Mouse (Mus musculus) neural tube, embryonic 14.5 days (tissue): ENCODE results near the gene Zfp420. TPM values are rescaled to one million over a fixed set of nuclear protein-coding genes. Genes with fewer than 3 reads are reported as not detected.
A peak's percentile ranks its signal among the peaks of the same experiment; 100 is the strongest.

Experiments
- ATAC-seq: fragments of 200-750 bp; cut with Nextera tagmentation; 2 replicates; pipeline ENCODE4 v1.8.0; 2017; ENCODE audit warnings: low read depth, mild to moderate bottlenecking, moderate TSS enrichment, moderate library complexity
- H3K27ac ChIP-seq: fragments of 300-500 bp; sonication (generic); 2 replicates; pipeline ENCODE4 v1.5.1; 2014; ENCODE audit warnings: low read depth, mild to moderate bottlenecking, control low read depth, low read length, moderate library complexity, mixed read lengths
- H3K27me3 ChIP-seq: fragments of 300-500 bp; sonication (generic); 2 replicates; pipeline ENCODE4 v1.6.1; 2014; ENCODE audit warnings: low read length; ENCODE audit not compliant: control insufficient read depth, insufficient read depth
- H3K36me3 ChIP-seq: fragments of 300-500 bp; sonication (generic); 2 replicates; pipeline ENCODE4 v1.6.1; 2014; ENCODE audit warnings: low read length, mixed read lengths; ENCODE audit not compliant: control insufficient read depth, insufficient read depth
- H3K4me1 ChIP-seq: fragments of 300-500 bp; sonication (generic); 2 replicates; pipeline ENCODE4 v1.6.1; 2014; ENCODE audit warnings: low read length; ENCODE audit not compliant: control insufficient read depth, insufficient read depth
- H3K4me2 ChIP-seq: fragments of 300-500 bp; sonication (generic); 2 replicates; pipeline ENCODE4 v1.6.1; 2014; ENCODE audit warnings: mild to moderate bottlenecking, low read depth, low read length, control low read depth
- H3K4me3 ChIP-seq: fragments of 300-500 bp; sonication (generic); 2 replicates; pipeline ENCODE4 v1.5.1; 2014; ENCODE audit warnings: low read depth, low read length, control low read depth, mixed read lengths
- H3K9ac ChIP-seq: fragments of 300-500 bp; sonication (generic); replicated peaks from 2 replicates; pipeline ENCODE4 v1.6.1; 2014; ENCODE audit warnings: low read depth, mild to moderate bottlenecking, control low read depth, low read length, mixed read lengths
- H3K9me3 ChIP-seq: fragments of 300-500 bp; sonication (generic); 2 replicates; pipeline ENCODE4 v1.6.1; 2016; ENCODE audit warnings: low read length; ENCODE audit not compliant: control insufficient read depth
- WGBS: fragments of 180-500 bp; shearing (Covaris S2); extraction: QIAGEN DNeasy Blood & Tissue Kit; methylation state at CpG from one replicate; pipeline ENCODE4 v1.1.7; 2014; 5-methylcytosine and 5-hydroxymethylcytosine counted together
- polyA plus RNA-seq: library from polyadenylated mRNA; unstranded; fragments of >200 nt; fragmentation: Nextera tagmentation; extraction: Ambion mirVana; gene quantifications from 2 replicates; pipeline ENCODE4 v1.2.1, GENCODE M21; 2014

Zfp420 gene
- 24.2 and 28.3 TPM in 2 replicates for polyA plus RNA-seq

- Histone ChIP-seq H3K4me2 (peak within 1 kb of the TSS; percentile 72), H3K27me3 (no peaks in the 10 kb centered on the region), H3K4me3 (peak within 1 kb of the TSS; percentile 58), H3K4me1 (peaks cover 9% of the 10 kb centered on the region), H3K9ac (peak within 1 kb of the TSS; percentile 69), H3K9me3 (no peaks in the 10 kb centered on the region), H3K27ac (peak within 1 kb of the TSS; percentile 60; the same call in 1 of the 2 replicates), H3K36me3 (no peaks in the 10 kb centered on the region)
- peak; percentile 98 for ATAC-seq
- WGBS: 7% methylated on average over 32 of the region's 32 CpGs
These were observed at the start of gene Zfp420 for GRCm38 (mm10) chr7:29859532-29860517. Zfp420 (plus strand) TSS chr7:29859979.

- no peak overlapping the region for H3K27ac ChIP-seq
- peaks cover 19% of the 10 kb centered on the region for H3K4me1 ChIP-seq
- 91% methylated on average over 1 of the region's 1 CpGs for WGBS
- no peak overlapping the region for H3K4me2 ChIP-seq
- H3K9me3 ChIP-seq: no peaks in the 10 kb centered on the region
- H3K27me3 ChIP-seq: no peaks in the 10 kb centered on the region
- no peak for ATAC-seq
- no peak overlapping the region for H3K4me3 ChIP-seq
- H3K9ac ChIP-seq: no peak overlapping the region
- H3K36me3 ChIP-seq: no peaks in the 10 kb centered on the region
These were observed 47.5 kb upstream of the Zfp420 start for GRCm38 (mm10) chr7:29812244-29812643.

- Histone ChIP-seq H3K4me3 (peak overlapping the region; percentile 59), H3K36me3 (no peaks in the 10 kb centered on the region), H3K9ac (no peak overlapping the region), H3K4me2 (peak overlapping the region; percentile 63), H3K9me3 (no peaks in the 10 kb centered on the region), H3K4me1 (peaks cover 29% of the 10 kb centered on the region), H3K27ac (no peak overlapping the region), H3K27me3 (no peaks in the 10 kb centered on the region)
- ATAC-seq: no peak
- WGBS: 90% methylated on average over 2 of the region's 2 CpGs
These were observed 45.4 kb upstream of the Zfp420 start for GRCm38 (mm10) chr7:29814381-29814780.

- H3K9me3 ChIP-seq: no peaks in the 10 kb centered on the region
- WGBS: 3% methylated on average over 12 of the region's 12 CpGs
- H3K4me2 ChIP-seq: peak overlapping the region; percentile 63
- H3K27me3 ChIP-seq: no peaks in the 10 kb centered on the region
- H3K4me3 ChIP-seq: peak overlapping the region; percentile 59
- peak overlapping the region; percentile 89 for H3K27ac ChIP-seq
- peaks cover 31% of the 10 kb centered on the region for H3K4me1 ChIP-seq
- no peaks in the 10 kb centered on the region for H3K36me3 ChIP-seq
- peak; percentile 44 for ATAC-seq
- peak overlapping the region; percentile 58 for H3K9ac ChIP-seq
These were observed 44.6 kb upstream of the Zfp420 start for GRCm38 (mm10) chr7:29815061-29815784.

- ATAC-seq: peak; percentile 96
- Histone ChIP-seq H3K27me3 (no peaks in the 10 kb centered on the region), H3K4me2 (peak within 1 kb of the TSS; percentile 63), H3K9me3 (no peaks in the 10 kb centered on the region), H3K9ac (peak within 1 kb of the TSS; percentile 67), H3K27ac (peak within 1 kb of the TSS; percentile 89), H3K4me3 (peak within 1 kb of the TSS; percentile 59), H3K4me1 (peaks cover 31% of the 10 kb centered on the region), H3K36me3 (no peaks in the 10 kb centered on the region)
- WGBS: under 1% methylated on average over 26 of the region's 26 CpGs
These were observed 43.8 kb upstream of the Zfp420 start, which contains the start of gene Zfp790 for GRCm38 (mm10) chr7:29815910-29816429. Zfp790 (plus strand) TSS chr7:29816114.

GRCm38 (mm10) chr7:29818619-29819254 is 41.0 kb upstream of the Zfp420 start:
- H3K27ac ChIP-seq: peak overlapping the region; percentile 55; the same call in 1 of the 2 replicates
- peak overlapping the region; percentile 70 for H3K4me2 ChIP-seq
- peak overlapping the region; percentile 43 for H3K4me3 ChIP-seq
- no peaks in the 10 kb centered on the region for H3K9me3 ChIP-seq
- no peaks in the 10 kb centered on the region for H3K27me3 ChIP-seq
- peaks cover 31% of the 10 kb centered on the region for H3K4me1 ChIP-seq
- H3K9ac ChIP-seq: peak overlapping the region; percentile 34
- 2% methylated on average over 12 of the region's 12 CpGs for WGBS
- H3K36me3 ChIP-seq: no peaks in the 10 kb centered on the region
- ATAC-seq: peak; percentile 80

GRCm38 (mm10) chr7:29828001-29828400 is 31.8 kb upstream of the Zfp420 start:
- ATAC-seq: no peak
- WGBS: 94% methylated on average over 12 of the region's 12 CpGs
- Histone ChIP-seq H3K9me3 (no peaks in the 10 kb centered on the region), H3K4me2 (no peak overlapping the region), H3K9ac (no peak overlapping the region), H3K27me3 (no peaks in the 10 kb centered on the region), H3K4me1 (no peaks in the 10 kb centered on the region), H3K27ac (no peak overlapping the region), H3K4me3 (no peak overlapping the region), H3K36me3 (peaks cover 47% of the 10 kb centered on the region)

GRCm38 (mm10) chr7:29829804-29830203 is 30.0 kb upstream of the Zfp420 start:
- no peak for ATAC-seq
- WGBS: 63% methylated on average over 12 of the region's 12 CpGs
- peaks cover 52% of the 10 kb centered on the region for H3K36me3 ChIP-seq

More at GRCm38 (mm10) chr7:29829804-29830203, 30.0 kb upstream of the Zfp420 start:
- Histone ChIP-seq H3K27me3 (no peaks in the 10 kb centered on the region), H3K4me1 (no peaks in the 10 kb centered on the region), H3K9me3 (no peaks in the 10 kb centered on the region), H3K9ac (no peak overlapping the region), H3K4me3 (no peak overlapping the region), H3K4me2 (no peak overlapping the region), H3K27ac (no peak overlapping the region)
